Mouse (Mus musculus) left cerebral cortex, postnatal 25 days (tissue): ENCODE measurements around the gene Igfbp2. TPM values are rescaled to one million over a fixed set of nuclear protein-coding genes. Genes with fewer than 3 reads are reported as not detected.

ENCODE experiments used
- DNase-seq, 2 experiments: peaks; one replicate each; pipeline ENCODE4 v3.0.0; 2022; ENCODE audit warnings: low spot score in 2 of 2, mixed read lengths in 1 of 2
- intact Hi-C: fragments of 180-260 bp; cut with DNase I; formaldehyde crosslinking; loops from one replicate; pipeline ENCODE4 v1.15.1; 2025
- total RNA-seq, 2 experiments: library from RNA; stranded (reverse); gene quantifications; 2 replicates each; pipeline ENCODE4 v1.2.3; 2021

Igfbp2 gene
- total RNA-seq, 2 experiments from 2014 or later = 82.3 to 88.2 TPM

DNA sequence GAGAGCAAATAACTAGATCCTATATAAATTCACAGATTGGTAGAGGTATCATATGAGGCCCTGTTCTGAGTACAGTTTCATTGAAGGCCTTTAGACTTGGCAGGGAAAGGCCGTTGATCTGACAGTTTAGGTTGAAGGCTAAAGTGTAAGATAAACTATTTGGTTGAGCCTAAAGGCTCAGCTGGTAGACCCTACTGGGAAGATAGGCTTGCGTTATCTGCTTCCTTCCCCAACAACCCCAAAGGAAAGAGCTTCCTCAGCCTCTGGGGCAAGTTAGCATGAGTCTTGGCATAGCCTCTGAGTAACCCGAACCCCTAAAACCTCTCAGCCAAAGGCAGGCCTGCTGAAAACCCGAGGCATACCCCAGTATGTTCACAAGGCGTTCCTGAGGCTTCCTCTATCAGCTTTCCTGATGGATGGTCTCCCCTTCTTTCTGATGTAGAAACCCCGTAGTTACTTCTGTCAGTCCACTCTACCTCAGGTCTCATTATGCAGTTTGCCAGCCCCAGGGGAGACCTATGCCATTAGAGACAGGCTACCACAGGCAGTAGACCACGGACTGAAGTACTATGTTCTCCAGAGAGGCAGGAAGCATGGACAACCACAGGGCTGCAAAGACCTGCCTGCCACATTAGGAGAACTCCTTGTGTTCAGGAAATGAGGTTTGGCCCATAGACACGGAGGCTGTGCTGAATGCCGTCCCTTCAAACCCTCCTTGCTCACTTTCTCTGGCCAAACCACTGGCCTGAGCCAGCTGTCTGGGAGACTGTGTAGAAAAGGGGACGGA, 44.3 kb downstream of the Igfbp2 start:
- intact Hi-C loops = no loop called here
- no peak for DNase-seq

DNA sequence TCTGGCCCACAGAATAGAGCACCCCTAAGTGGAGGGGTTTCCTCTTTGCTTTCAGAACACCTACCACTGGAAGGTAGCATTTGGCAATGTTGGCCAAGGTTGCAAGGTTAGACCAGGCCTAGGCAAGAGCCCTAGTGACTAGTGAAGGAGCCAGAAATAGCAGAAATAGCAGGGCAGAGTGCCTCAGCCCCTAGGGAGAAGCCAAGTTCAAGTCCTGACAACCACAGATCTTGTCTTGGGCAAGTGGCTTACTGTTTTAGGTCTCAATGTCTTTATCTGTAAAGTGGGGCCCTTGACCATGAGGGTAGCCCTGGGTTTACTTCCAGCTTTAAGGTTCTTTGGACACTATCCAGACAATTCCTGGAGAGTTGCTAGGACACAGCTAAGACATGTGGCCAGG, 45.0 kb downstream of the Igfbp2 start:
- DNase-seq = no peak
- intact Hi-C loops = no loop called here

DNA sequence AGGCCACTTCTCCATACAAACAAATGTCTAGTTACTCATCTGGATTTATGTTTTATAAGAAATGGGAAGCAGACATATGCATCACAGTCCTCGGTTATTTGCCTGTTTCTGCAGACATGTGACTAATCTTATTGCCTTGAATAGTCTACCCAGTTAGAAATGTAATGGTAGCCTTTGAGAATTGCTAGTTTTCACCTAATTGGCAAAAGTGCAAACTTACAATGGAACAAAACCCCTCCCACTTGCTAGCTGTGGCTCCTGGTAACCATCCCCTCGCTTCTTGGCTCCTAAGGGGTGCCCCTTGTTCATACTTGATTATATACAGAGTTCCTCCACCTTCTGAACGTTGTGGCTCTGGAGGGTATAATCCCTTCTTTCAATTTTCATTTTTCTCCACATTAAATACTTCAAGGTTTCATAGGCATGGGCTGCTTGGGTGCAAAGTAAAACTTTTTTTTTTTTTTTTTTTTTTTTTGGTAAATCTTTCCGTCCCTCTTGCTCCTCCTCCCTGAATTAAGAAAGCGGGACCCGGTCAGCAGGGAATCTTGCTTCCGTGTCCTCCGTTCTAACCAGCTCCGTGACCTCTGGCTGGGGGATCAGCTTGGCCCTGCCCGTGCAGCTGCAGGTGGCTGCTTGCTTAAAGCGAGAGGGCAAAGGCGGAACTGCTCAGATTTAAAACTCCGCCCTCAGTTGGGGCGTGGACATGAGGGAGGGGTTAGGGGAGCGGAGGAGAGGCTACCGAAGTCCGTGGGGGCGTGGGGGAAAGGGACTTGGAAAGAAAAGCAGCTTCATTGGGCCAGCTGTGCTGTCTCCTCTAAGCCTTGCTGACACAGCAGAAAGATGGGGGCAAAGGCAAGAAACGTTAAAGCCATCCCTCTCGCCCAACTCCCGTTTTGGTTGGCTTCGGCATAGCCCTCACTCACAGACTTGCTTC, 45.6 kb downstream of the Igfbp2 start:
- intact Hi-C loops = loop anchor here (5.0 kb wide), 2 partner anchors 517 to 1367 kb away; partner anchors contain the start of gene Arpc2
- DNase-seq = peak; percentile 50 to 74

DNA sequence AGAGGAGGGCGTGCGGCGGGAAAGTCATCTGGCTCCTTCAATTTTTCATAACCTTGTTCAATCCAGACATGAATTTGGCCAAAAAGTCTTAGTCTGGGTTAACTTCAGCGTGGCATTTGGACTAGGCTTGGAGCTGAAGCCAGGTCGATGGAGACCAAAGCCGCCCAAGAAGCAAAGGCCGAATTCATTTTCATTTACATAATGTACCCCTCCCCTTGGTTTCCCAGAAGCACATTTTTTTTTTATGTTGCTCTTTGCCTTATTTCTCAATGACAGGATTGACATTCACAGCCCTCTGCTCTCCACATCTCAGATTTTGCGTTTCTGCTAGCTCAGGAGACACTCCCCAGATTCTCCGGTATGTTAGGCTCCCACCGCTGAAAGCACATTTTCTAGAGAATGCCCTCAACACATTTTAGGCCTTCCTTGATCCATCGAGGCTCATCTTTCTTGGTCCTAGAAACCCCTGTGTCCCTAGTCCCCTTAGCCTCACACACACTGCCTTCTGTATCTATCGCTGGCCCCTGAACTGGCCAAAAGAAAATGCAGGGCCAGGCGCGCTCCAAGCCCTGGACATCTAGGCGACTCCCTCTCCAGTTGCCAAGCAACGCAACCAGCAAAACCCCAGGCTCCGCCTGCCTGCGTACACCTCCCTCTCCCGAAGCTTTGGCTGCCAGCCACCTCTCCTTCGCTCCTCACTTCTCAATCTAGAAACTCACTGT, 46.5 kb downstream of the Igfbp2 start:
- intact Hi-C loops = loop anchor here (5.0 kb wide), 2 partner anchors 517 to 1367 kb away; partner anchors contain the start of gene Arpc2

DNA sequence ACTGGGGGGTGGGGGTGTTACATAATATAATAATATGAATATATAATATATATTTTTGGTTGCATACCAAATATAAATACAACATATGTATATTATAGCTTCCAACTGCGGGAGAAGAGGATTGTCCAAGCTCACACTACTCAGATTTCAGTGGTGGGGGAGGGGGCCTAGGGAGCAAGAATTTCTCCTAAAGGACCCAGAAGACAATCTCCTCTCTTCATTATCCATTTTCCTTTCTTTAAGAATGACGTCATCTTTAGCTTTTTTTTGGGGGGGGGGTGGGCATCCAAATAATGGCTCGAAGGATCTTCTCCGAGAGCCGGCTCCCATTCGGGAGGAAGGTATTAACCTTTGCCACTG, 47.0 kb downstream of the Igfbp2 start:
- intact Hi-C loops = loop anchor here (5.0 kb wide), 2 partner anchors 516 to 1366 kb away; partner anchors contain the start of gene Arpc2

More for the DNA sequence above, 46.5 kb downstream of the Igfbp2 start:
- DNase-seq = peak; percentile 88 to 97

DNA sequence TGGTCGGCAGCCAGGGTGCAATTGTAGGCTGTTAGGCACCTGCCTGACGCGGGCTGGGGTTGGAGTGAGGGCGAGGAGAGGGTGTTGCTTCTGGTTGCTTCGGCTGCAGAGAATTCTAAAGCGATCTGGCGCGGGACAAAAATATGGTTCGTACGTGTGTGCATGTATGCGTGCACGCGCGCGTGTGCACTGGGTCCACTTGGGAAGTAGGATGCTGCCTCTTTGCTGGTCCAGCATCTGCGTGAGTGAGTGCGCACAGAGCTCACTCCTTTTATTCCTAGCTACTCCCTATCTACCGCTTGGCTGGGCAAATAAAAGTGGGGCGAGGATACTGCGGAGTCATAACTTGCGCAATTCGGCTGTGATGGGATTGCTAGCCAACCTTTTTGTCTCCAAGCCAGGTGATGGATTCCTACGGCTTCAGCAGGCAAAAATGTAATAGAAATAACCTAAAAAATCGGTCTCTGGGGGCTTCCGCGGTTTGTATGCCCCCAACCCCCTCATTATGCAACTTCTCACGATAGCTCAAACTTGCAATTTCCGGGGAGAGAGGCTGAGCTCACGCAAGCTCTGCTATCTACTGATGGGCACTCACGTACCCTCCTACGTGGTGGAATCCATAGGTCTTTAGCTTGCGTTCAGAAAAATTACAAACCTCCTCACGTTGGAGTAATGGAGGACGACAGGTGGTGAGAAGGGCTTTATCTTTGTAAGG, 47.6 kb downstream of the Igfbp2 start:
- DNase-seq = peak; percentile 74 to 81
- intact Hi-C loops = loop anchor here (5.0 kb wide), 2 partner anchors 515 to 1365 kb away; partner anchors contain the start of gene Arpc2

More for the DNA sequence above, 47.0 kb downstream of the Igfbp2 start:
- no peak for DNase-seq

DNA sequence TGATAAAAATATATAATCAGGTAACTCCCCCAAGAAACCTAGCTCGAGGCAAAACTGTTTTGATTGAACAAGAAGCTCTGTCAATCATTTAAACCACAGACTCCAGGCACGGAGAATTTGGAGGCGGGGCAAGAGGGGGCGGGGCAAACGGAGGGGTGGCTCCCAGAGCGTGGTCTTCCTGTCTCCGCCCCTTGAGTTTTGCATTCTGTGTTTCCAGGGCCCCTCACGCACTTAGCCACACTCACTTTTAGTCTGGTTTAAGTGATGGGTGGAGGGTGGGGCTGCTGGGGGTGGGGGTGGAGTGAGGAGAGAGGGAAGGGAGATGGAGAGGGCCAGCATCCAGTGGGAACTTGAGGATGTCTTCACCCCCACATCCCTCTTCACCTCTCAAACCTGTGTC, 48.2 kb downstream of the Igfbp2 start:
- intact Hi-C loops = loop anchor here (5.0 kb wide), 2 partner anchors 515 to 1365 kb away; partner anchors contain the start of gene Arpc2
- peak; percentile 62 to 82 for DNase-seq

DNA sequence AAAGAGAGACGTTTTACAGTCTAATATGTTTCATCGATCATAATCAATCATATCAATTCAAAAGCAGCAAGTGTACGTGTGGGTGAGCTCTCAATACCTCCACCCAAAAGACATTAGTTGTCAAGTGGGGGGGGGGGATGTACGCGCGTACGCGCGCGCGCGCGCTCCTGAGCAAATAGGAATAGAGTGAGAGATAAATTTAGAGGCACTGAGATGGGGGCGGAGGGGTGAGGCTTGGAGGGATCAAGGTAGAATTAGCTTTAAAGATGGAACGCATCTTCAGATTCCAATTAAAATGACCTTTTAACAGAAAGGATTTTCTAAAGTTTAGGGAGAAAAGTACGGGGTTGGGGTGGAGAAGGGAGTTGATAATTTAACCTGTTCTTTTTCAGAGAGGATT, 48.8 kb downstream of the Igfbp2 start:
- no peak for DNase-seq
- intact Hi-C loops = loop anchor here (5.0 kb wide), 2 partner anchors 514 to 1364 kb away; partner anchors contain the start of gene Arpc2

DNA sequence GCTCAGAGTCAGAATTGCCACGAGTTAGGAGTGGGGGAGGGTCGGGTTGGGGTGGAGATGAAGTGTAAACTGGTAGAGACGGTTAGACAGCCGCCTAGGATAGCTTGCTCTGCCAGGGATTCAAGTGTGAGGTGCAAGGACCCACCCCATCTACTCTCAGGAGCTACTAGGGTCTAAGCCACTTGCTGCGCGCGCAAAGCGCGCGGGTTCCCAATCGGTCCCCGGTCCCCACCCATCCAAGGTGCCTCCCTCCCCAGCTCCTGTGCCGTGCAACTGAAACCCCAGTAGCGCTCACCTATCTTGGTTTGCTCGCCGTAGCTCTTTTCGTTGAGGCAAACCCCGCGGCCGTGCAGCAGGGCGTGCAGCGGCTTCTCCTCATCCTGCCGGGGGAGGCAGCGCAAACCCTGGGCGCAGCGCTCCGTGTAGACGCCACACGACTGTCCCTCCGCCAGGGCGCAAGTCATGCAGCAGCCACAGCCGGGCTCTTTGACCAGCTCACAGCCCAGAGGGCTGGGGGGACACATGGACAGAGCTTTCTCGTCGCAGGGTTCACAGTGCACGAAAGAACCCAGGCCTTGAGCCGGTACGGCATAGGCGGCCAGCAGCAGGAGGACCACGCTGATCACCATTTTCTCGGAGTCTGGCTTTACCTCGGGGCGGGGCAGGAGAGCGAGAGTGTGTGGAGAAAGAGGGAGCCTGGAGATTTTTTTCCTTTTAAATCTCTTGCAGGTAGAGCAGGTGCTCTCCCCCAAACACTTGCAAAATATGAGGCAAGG, 49.4 kb downstream of the Igfbp2 start:
- peak; percentile 71 to 79 for DNase-seq
- intact Hi-C loops = loop anchor here (5.0 kb wide), 2 partner anchors 514 to 1364 kb away; partner anchors contain the start of gene Arpc2

DNA sequence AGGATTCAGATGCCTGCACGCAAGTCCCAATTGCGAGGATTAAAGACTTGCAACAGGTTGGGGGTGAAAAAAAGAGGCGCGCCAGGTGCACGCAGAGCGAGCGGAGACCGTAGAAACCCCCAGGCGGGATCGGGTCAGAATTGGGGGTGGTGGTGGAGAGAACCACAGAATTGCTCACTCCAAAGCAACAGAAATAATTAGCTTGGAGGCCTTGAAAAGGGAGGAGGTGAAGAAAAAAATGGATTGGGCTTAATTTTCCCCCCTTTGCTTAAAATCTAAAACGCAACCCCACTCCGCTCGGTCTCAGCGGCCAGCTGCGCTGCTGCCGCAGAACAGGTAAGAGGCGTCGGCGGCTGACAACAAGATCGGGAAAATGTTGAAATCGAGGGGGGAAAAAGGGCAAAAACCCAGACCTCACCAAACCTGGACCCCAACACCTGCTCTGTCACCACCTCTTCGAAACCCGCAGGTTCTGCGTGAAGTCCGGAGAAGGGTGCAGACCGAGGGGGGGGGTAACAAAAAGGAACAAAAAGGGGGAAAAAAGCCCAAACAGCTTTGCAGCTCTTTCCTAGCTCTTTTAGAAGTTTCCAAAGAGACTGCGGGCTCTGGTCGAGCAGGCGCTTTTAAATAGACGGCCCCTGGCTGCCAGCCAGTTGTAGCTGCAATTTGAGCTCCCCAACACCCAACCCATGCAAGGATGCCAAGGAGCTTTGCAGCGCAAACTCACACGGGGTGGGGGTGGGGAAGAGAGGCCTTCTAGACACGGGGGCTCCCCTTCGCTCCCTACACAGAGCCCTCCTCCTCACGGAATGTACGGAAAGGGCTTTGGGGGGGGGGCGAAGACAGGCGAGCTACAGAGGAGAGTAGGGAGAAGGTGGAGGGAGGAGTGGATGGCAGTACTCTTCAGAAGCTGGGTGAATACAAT, 50.2 kb downstream of the Igfbp2 start, which contains the start of gene Igfbp5:
Igfbp5 (minus strand) TSS at position 598 of the 925 bp plus-strand sequence.
- DNase-seq = peak; percentile 58 to 59
- intact Hi-C loops = loop anchor here (5.0 kb wide), 3 partner anchors 118 to 1363 kb away; partner anchors contain the start of gene Arpc2

DNA sequence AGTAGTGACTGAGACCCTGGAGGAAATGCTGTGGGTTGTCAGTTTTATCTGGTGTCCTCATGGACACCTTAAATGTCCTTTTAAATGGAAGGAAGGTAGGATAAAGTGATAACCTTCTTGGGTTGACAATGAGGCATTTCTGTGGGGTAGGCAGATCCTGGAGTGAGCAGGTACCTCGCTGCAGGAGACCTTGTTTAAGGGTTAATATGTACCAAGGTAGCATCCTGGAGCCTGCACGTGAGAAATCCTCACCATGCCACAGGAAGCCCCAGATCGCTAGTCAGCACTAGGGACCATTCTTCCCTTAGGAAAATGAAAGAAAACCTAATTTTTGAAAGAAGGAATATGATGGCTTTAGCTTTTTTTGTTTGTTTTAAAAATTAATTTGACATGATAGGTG, 51.4 kb downstream of the Igfbp2 start:
- DNase-seq = no peak
- intact Hi-C loops = loop anchor here (5.0 kb wide), 1 partner anchor 117 kb away; no protein-coding TSS in a partner anchor

DNA sequence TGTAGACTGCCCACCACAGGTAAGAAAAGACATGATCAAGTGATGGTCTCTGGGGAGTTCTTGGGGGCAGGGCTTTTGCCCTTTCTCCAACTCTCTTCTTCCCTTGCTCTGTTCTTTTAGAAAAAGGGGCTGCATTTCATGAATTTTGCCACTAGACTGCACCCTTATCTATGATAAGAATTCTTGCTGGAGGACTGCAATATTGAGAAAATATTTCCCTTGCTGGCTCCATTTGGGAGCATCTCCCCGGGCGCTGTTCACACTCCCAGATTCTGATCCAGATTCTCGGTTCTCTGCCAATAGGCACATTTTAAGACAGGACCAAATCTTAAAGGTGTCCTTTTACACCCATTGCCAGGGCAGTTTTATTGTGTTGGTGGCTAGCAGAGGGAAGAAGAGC, 51.8 kb downstream of the Igfbp2 start:
- DNase-seq = peak in 1 of 2 experiments; percentile 56
- intact Hi-C loops = loop anchor here (5.0 kb wide), 1 partner anchor 116 kb away; no protein-coding TSS in a partner anchor

DNA sequence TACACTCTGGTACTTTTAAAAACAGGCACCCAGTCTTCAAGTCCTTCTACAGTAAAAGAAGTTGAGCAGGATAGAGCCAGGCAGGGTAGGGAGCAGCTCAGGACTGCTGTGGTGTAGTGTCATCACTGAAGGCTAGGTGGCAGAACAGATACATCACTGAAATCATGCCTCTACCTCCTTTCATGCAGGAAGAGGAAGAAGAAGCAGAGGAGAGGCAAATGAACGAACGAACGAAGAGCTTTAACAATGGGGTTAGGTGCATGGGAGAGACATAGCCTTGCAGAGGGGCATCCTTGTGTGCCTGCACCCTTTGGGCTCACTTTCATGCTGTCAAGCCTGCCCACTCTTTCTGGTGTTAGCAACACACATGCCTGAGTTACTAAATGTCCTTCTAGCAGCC, 53.6 kb downstream of the Igfbp2 start:
- intact Hi-C loops = loop anchor here (1.0 to 5.0 kb wide), 3 partner anchors 114 to 740 kb away; no protein-coding TSS in a partner anchor
- DNase-seq = peak; percentile 70 to 80

DNA sequence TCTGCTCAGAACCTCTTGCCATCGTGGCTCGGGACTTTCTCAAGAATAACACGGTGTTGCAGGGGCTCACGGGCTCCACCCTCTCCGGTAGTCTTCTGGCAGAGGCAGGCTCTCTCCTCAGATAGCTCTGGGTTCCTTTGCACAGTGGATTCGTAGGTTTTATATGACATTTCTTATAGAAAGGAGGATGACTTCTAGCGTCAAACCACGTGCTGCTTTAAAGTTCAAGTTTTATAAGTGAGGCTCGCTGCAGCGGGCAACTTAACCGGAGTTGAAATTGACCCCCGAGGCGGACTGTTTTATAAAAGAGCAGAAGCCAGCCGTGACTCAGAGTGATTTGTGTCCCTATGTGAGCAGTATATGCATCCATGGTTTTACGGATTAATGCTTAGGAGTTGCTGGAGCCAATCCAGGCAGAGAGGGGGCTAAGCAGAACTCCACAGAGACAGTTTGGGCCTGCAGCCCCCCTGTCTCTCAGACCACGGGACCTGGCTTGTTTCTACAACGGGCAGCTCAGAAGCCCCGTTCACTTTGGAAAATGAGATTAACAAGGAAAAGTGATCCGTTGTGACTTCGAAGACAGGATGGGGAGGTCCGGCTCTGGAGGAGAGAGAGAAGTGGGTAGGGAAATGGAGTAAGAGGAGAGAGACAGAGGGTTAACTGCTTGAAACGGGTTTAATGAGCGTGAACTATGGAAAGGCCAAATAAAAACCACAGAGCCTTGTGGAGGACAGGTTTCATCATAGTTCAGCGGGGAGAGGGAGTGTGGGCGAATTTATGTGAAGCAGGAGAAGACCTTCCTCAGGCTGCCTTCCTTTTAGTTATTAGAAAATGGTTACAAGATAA, 54.4 kb downstream of the Igfbp2 start:
- DNase-seq = no peak
- intact Hi-C loops = loop anchor here (2.0 to 5.0 kb wide), 2 partner anchors 114 to 396 kb away; no protein-coding TSS in a partner anchor

DNA sequence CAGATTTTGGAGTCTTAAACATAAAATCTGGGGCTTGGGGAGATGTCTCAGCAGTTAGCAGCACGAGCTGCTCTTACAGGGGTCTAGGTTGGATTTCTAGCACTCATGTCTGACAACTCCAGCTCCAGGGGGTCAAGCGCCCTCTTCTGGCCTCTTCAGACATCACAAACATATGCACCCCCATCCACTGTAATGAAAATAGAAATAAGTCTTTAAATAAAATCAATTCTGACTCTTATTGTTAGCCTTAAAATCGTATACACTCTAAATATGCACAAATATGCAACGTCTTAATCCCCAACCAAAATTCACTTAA, 55.0 kb downstream of the Igfbp2 start:
- intact Hi-C loops = loop anchor here (2.0 to 5.0 kb wide), 2 partner anchors 113 to 396 kb away; no protein-coding TSS in a partner anchor
- no peak for DNase-seq
